17 mouse cellular contexts compared by ENCODE assay signal in the genomic region with DNA sequence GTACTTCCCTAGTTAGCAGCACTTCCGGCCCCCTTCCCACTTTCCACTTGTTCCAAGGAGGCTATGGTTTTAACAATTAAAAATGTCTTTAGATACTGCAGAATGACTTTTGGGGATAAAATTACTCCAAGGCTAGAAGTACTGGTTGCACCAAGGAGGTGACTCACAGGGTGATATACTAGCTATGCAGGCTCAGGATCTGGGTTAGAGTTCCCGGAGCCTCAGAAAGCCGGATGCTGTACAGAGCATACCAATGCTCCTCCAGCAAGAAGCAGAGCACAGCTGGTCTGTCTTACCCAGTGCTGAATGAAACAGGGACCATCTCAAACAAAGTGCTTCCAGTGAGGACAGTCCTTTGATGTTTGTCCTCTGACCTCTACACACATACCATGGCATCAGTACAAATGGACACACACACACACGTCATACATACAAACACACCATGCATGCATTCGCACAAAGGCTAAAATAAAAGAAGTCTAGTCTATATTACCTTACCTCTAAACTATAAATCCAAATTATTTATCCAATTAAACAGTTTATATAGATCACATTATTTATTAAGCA.
"Had no signal": no experiment of that assay in that cellular context is flagged by ENCODE, and none has a peak within 500 bp of the region (broad histone marks: within the 10 kb centered on the region; RNA-seq: fewer than 3 reads in every experiment).

No protein-coding gene starts in this region.

- H3K27me3 ChIP-seq: stomach, embryonic 15.5 days had no signal

- H3K4me3 ChIP-seq: left cerebral cortex, adult 2 months; stomach, embryonic 15.5 days had no signal

- H3K27ac ChIP-seq: left cerebral cortex, adult 2 months; stomach, embryonic 15.5 days had no signal

- ATAC-seq: intestine, postnatal 0 days had no signal

- DNase-seq: kidney, adult 2 months; kidney, postnatal 10 days; kidney, postnatal 36 days; layer of hippocampus, postnatal 36 days; lung, adult 2 months; lung, postnatal 14 days; lung, postnatal 4 days; midbrain, embryonic 14.5 days; right cerebral cortex, adult 18-20 months; right cerebral cortex, postnatal 14 days; spleen, adult 18-20 months; thymus, adult 2 months; thymus, postnatal 14 days had no signal

- H3K9ac ChIP-seq: stomach, embryonic 15.5 days had no signal

- H3K9me3 ChIP-seq: stomach, embryonic 15.5 days had no signal

- H3K4me2 ChIP-seq: midbrain, embryonic 11.5 days; stomach, embryonic 15.5 days had no signal

- H3K36me3 ChIP-seq: stomach, embryonic 15.5 days had no signal
